Mouse (Mus musculus) kidney, adult 2 months (tissue): Measurements from ENCODE around the gene Jmjd1c.

ENCODE experiments used
- CTCF ChIP-seq: fragments of 200-500 bp; conservative IDR thresholded peaks from 2 replicates; pipeline ENCODE4 v1.5.1; 2011; ENCODE audit warnings: low read depth, mild to moderate bottlenecking, control low read depth, low read length, moderate library complexity, mixed read lengths; ENCODE audit not compliant: insufficient read depth, insufficient read length
- POLR2A ChIP-seq: fragments of 200-500 bp; IDR thresholded peaks from one replicate; pipeline ENCODE4 v1.6.1; 2011; ENCODE audit warnings: low read depth, low read length, control low read depth

GRCm38 (mm10) chr10:67250846-67251245, 154.9 kb downstream of the Jmjd1c start:
- no peak for TF ChIP-seq CTCF
- TF ChIP-seq POLR2A = no peak
